9 mouse cellular contexts compared by ENCODE assay signal in the genomic region with DNA sequence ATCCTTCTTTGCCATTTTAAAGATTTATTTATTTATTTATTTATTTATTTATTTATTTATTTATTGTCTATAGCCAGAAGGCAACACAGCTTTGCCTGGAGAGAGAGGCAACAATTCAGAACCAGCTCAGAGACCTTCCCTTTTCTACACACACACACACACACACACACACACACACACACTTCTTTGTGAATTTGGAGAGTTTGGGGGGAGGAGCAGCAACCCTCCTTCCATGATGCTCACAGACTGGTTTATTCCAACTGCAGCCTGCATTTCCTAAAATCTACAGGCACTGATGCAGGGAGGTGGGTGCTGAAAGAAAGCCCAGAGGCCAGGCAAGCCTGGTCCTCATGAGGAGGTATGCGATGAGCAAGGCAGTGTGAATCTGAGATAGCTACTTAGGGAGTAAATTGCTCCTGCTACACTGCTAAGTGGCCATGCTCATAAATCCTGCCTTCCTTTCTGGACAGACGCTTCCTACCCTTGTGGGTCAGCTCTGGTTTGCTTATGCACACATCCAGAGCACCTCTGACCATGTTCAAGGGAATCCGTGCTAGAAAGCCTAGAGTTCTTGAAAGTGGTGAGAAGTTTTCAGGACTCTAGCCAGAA. TPM values are rescaled to one million over a fixed set of nuclear protein-coding genes. Genes with fewer than 3 reads are reported as not detected.
DNase-seq lines count a peak whose midpoint lies in the region; ATAC-seq and TF ChIP-seq lines count a peak whose summit lies in the region.
"Had no signal": no experiment of that assay in that cellular context is flagged by ENCODE, and none has a peak within 500 bp of the region (broad histone marks: within the 10 kb centered on the region; RNA-seq: fewer than 3 reads in every experiment).

No protein-coding gene starts in this region.

- H3K36me3 ChIP-seq in heart, postnatal 0 days (replicated peaks; ENCODE audit: control insufficient read depth, insufficient read depth, low read length), result no peaks in the 10 kb centered on the region
- H3K36me3 ChIP-seq in forebrain, embryonic 15.5 days, result no peaks in the 10 kb centered on the region
- no peaks in the 10 kb centered on the region for H3K36me3 ChIP-seq in midbrain, embryonic 15.5 days (replicated peaks)

- H3K9me3 ChIP-seq in heart, postnatal 0 days (replicated peaks; ENCODE audit: control insufficient read depth, low read length), result no peaks in the 10 kb centered on the region
- no peaks in the 10 kb centered on the region for H3K9me3 ChIP-seq in forebrain, embryonic 15.5 days
- H3K9me3 ChIP-seq in midbrain, embryonic 15.5 days, result no peaks in the 10 kb centered on the region

- H3K27me3 ChIP-seq in heart, postnatal 0 days (ENCODE audit: control insufficient read depth, insufficient read depth, low read length), result peaks cover 45% of the 10 kb centered on the region
- peaks cover 30% of the 10 kb centered on the region for H3K27me3 ChIP-seq in forebrain, embryonic 15.5 days
- no peaks in the 10 kb centered on the region for H3K27me3 ChIP-seq in midbrain, embryonic 15.5 days (replicated peaks)

- ATAC-seq in heart, postnatal 0 days (ENCODE audit: insufficient read depth, low read depth), result no peak
- no peak for ATAC-seq in forebrain, embryonic 15.5 days (replicated peaks)
- no peak for ATAC-seq in midbrain, embryonic 15.5 days (replicated peaks)

- peak overlapping the region; percentile 90; the same call in 1 of the 2 replicates for H3K4me2 ChIP-seq in heart, postnatal 0 days (ENCODE audit: low read depth, low read length)
- peak overlapping the region; percentile 99 for H3K4me2 ChIP-seq in forebrain, embryonic 15.5 days (replicated peaks)
- peak overlapping the region; percentile 72 for H3K4me2 ChIP-seq in midbrain, embryonic 15.5 days

- H3K4me3 ChIP-seq in heart, postnatal 0 days (ENCODE audit: low read depth, low read length), result no peak overlapping the region; the same call in 1 of the 2 replicates
- peak overlapping the region; percentile 82 for H3K4me3 ChIP-seq in forebrain, embryonic 15.5 days
- H3K4me3 ChIP-seq in midbrain, embryonic 15.5 days, result peak overlapping the region; percentile 84
- H3K4me3 ChIP-seq: erythroblast, embryonic 14.5 days had no signal

- no peak for DNase-seq in heart, postnatal 0 days (ENCODE audit: low spot score)
- no peak for DNase-seq in heart, postnatal 10 days
- peak; percentile 53 to 56 for DNase-seq in cerebellum, postnatal 10 days
- DNase-seq in urinary bladder, postnatal 25 days (ENCODE audit: low spot score), result no peak
- DNase-seq in urinary bladder, adult 18-20 months (ENCODE audit: low spot score in 2 of 2), result no peak
- no peak for DNase-seq in gastrocnemius, postnatal 14 days

- 22% methylated on average over 3 of the region's 3 CpGs for WGBS in heart, postnatal 0 days
- 26% methylated on average over 3 of the region's 3 CpGs for WGBS in forebrain, embryonic 15.5 days
- WGBS in midbrain, embryonic 15.5 days, result 14% methylated on average over 3 of the region's 3 CpGs

- TF ChIP-seq CTCF in heart, postnatal 0 days (IDR thresholded peaks at IDR 0.05; ENCODE audit: low read depth), result no peak

- H3K4me1 ChIP-seq in heart, postnatal 0 days (ENCODE audit: control insufficient read depth, insufficient read depth), result no peaks in the 10 kb centered on the region; the same call in 1 of the 2 replicates
- H3K4me1 ChIP-seq in forebrain, embryonic 15.5 days, result peaks cover 24% of the 10 kb centered on the region
- H3K4me1 ChIP-seq in midbrain, embryonic 15.5 days, result peaks cover 27% of the 10 kb centered on the region

- no peak overlapping the region for H3K27ac ChIP-seq in heart, postnatal 0 days (ENCODE audit: low read depth)
- 0 out of 2 replicates have a peak overlapping the region, but pooled peaks have one; percentile 86 for H3K27ac ChIP-seq in forebrain, embryonic 15.5 days (replicated peaks)
- H3K27ac ChIP-seq in midbrain, embryonic 15.5 days, result peak overlapping the region; percentile 22

- no peak for TF ChIP-seq EP300 in heart, postnatal 0 days (IDR thresholded peaks at IDR 0.05; ENCODE audit: low read depth)

- intact Hi-C loops in heart, postnatal 10 days (cut with DNase I), result loop anchor here (5.0 kb wide), 1 partner anchor 365 kb away; no protein-coding TSS in a partner anchor
- intact Hi-C loops in gastrocnemius, postnatal 14 days (cut with DNase I; ENCODE audit: low total_unique reads), result loop anchor here (10.0 kb wide), 1 partner anchor 358 kb away; no protein-coding TSS in a partner anchor

- H3K9ac ChIP-seq in heart, postnatal 0 days (replicated peaks; ENCODE audit: low read depth, low read length), result no peak overlapping the region
- peak overlapping the region; percentile 13; the same call in 1 of the 2 replicates for H3K9ac ChIP-seq in forebrain, embryonic 15.5 days (replicated peaks)
- peak overlapping the region; percentile 71 for H3K9ac ChIP-seq in midbrain, embryonic 15.5 days

RNA-seq across cellular contexts. Expression of gene Unc5c, which starts 1.8 kb away (rescaled TPM):
- 1.9 and 2.4 TPM in 2 replicates for total RNA-seq in heart, postnatal 0 days (2014; rRNA removed; ENCODE audit: low replicate concordance)
- polyA plus RNA-seq in heart, postnatal 0 days (2015; fragmentation: Nextera tagmentation; extraction: Ambion mirVana), result 0.29 and 0.56 TPM in 2 replicates
- total RNA-seq in heart, postnatal 10 days (2021), result under 1 TPM; 0.47 to 0.79 TPM
- polyA plus RNA-seq in forebrain, embryonic 15.5 days (2015; fragmentation: Nextera tagmentation; extraction: Ambion mirVana), result 5.7 and 6.9 TPM in 2 replicates
- polyA plus RNA-seq in midbrain, embryonic 15.5 days (2015; fragmentation: Nextera tagmentation; extraction: Ambion mirVana), result 11.8 and 14.1 TPM in 2 replicates
- under 1 TPM; 0.08 to 0.22 TPM for total RNA-seq in gastrocnemius, postnatal 14 days (2021)
- polyA plus RNA-seq: erythroblast, embryonic 14.5 days had no signal

Comparison
In these comparisons a context has a peak if more than half of its experiments do, and no peak if none do; other contexts are left out.
1. DNase-seq: peak in cerebellum, postnatal 10 days (2 of 2); none in heart, postnatal 0 days (single experiment), heart, postnatal 10 days (0 of 2), urinary bladder, postnatal 25 days (single experiment), urinary bladder, adult 18-20 months (0 of 2) and gastrocnemius, postnatal 14 days (single experiment).
2. Peak in every context shown above with its lines, with median percentiles within 50 percentile points of each other: H3K4me2 ChIP-seq.